In genomic region chr1:78021766-78022165, GRCm38 (mm10) we compare ENCODE assay signal across 21 mouse cellular contexts.
A peak's percentile ranks its signal among the peaks of the same experiment; 100 is the strongest.
DNase-seq lines count a peak whose midpoint lies in the region; ATAC-seq lines count a peak whose summit lies in the region.
"Had no signal": no experiment of that assay in that cellular context is flagged by ENCODE, and none has a peak within 500 bp of the region (broad histone marks: within the 10 kb centered on the region; RNA-seq: fewer than 3 reads in every experiment).

No protein-coding gene starts in this region.

- no peak overlapping the region for H3K4me2 ChIP-seq in heart, embryonic 15.5 days
- no peak overlapping the region for H3K4me2 ChIP-seq in embryonic facial prominence, embryonic 13.5 days
- H3K4me2 ChIP-seq: forebrain, embryonic 13.5 days; hindbrain, embryonic 13.5 days had no signal

- no peaks in the 10 kb centered on the region for H3K36me3 ChIP-seq in heart, embryonic 15.5 days
- H3K36me3 ChIP-seq in heart, embryonic 10.5 days, result no peaks in the 10 kb centered on the region
- no peaks in the 10 kb centered on the region for H3K36me3 ChIP-seq in embryonic facial prominence, embryonic 13.5 days
- H3K36me3 ChIP-seq: hindbrain, embryonic 13.5 days; midbrain, embryonic 10.5 days had no signal

- WGBS in heart, embryonic 15.5 days, result 48% methylated on average over 6 of the region's 6 CpGs
- 66% methylated on average over 6 of the region's 6 CpGs for WGBS in heart, embryonic 10.5 days
- 65% methylated on average over 6 of the region's 6 CpGs for WGBS in embryonic facial prominence, embryonic 13.5 days

- DNase-seq in heart, embryonic 10.5 days (ENCODE audit: low spot score), result no peak
- DNase-seq in mesoderm, embryonic 11.5 days (ENCODE audit: low read depth, low spot score), result peak; percentile 69
- DNase-seq in yolk sac, embryonic 10.5 days (ENCODE audit: low spot score), result peak; percentile 2
- no peak for DNase-seq in testis, postnatal 10 days (ENCODE audit: low spot score)
- DNase-seq in c-Kit-positive CD71-positive TER-119-positive erythroid progenitor cells, embryonic 14.5 days (ENCODE audit: low spot score), result no peak
- DNase-seq: adrenal gland, postnatal 10 days; cerebellum, adult 18-20 months; cerebellum, postnatal 36 days; kidney, postnatal 10 days; left cerebral cortex, postnatal 4 days; lung, postnatal 14 days; right cerebral cortex, adult 18-20 months; spleen, adult 18-20 months; thymus, postnatal 14 days had no signal

- no peak for ATAC-seq in heart, embryonic 15.5 days (replicated peaks; ENCODE audit: insufficient number of reproducible peaks, insufficient read depth, low FRiP score, low read depth)
- no peak for ATAC-seq in embryonic facial prominence, embryonic 13.5 days (ENCODE audit: insufficient number of reproducible peaks, insufficient read depth, low FRiP score, low TSS enrichment, low read depth)
- ATAC-seq: forebrain, embryonic 13.5 days; intestine, postnatal 0 days had no signal

- peaks cover 4% of the 10 kb centered on the region for H3K4me1 ChIP-seq in heart, embryonic 15.5 days (replicated peaks)
- no peaks in the 10 kb centered on the region for H3K4me1 ChIP-seq in heart, embryonic 10.5 days
- peaks cover 52% of the 10 kb centered on the region for H3K4me1 ChIP-seq in embryonic facial prominence, embryonic 13.5 days
- H3K4me1 ChIP-seq: forebrain, embryonic 13.5 days had no signal

- H3K27ac ChIP-seq in heart, embryonic 15.5 days, result 0 out of 2 replicates have a peak overlapping the region, but pooled peaks have one; percentile 2
- H3K27ac ChIP-seq in heart, embryonic 10.5 days, result no peak overlapping the region
- H3K27ac ChIP-seq in embryonic facial prominence, embryonic 13.5 days, result peak overlapping the region; percentile 1; the same call in 1 of the 2 replicates
- H3K27ac ChIP-seq: forebrain, embryonic 13.5 days; hindbrain, embryonic 13.5 days; layer of hippocampus, adult 2 months; midbrain, embryonic 10.5 days had no signal

- no peaks in the 10 kb centered on the region for H3K9me3 ChIP-seq in heart, embryonic 15.5 days (replicated peaks)
- H3K9me3 ChIP-seq in heart, embryonic 10.5 days, result no peaks in the 10 kb centered on the region
- no peaks in the 10 kb centered on the region for H3K9me3 ChIP-seq in embryonic facial prominence, embryonic 13.5 days
- H3K9me3 ChIP-seq: forebrain, embryonic 13.5 days; hindbrain, embryonic 13.5 days; midbrain, embryonic 10.5 days had no signal

- no peak overlapping the region for H3K4me3 ChIP-seq in heart, embryonic 15.5 days
- H3K4me3 ChIP-seq in heart, embryonic 10.5 days, result no peak overlapping the region
- no peak overlapping the region for H3K4me3 ChIP-seq in embryonic facial prominence, embryonic 13.5 days
- H3K4me3 ChIP-seq: forebrain, embryonic 13.5 days; hindbrain, embryonic 13.5 days; layer of hippocampus, adult 2 months; midbrain, embryonic 10.5 days had no signal

- no peaks in the 10 kb centered on the region for H3K27me3 ChIP-seq in heart, embryonic 15.5 days
- H3K27me3 ChIP-seq in heart, embryonic 10.5 days (ENCODE audit: insufficient read depth, poor library complexity, severe bottlenecking), result peaks cover 11% of the 10 kb centered on the region; the same call in 1 of the 2 replicates
- H3K27me3 ChIP-seq in embryonic facial prominence, embryonic 13.5 days, result no peaks in the 10 kb centered on the region

- H3K9ac ChIP-seq in heart, embryonic 15.5 days, result no peak overlapping the region
- no peak overlapping the region for H3K9ac ChIP-seq in embryonic facial prominence, embryonic 13.5 days
- H3K9ac ChIP-seq: forebrain, embryonic 13.5 days; hindbrain, embryonic 13.5 days had no signal

Comparison
In these comparisons a context has a peak if more than half of its experiments do, and no peak if none do; other contexts are left out.
1. DNase-seq: peak in mesoderm, embryonic 11.5 days (single experiment) and yolk sac, embryonic 10.5 days (single experiment); none in heart, embryonic 10.5 days (single experiment), testis, postnatal 10 days (single experiment) and c-Kit-positive CD71-positive TER-119-positive erythroid progenitor cells, embryonic 14.5 days (single experiment).